ENCODE assay signal across 15 mouse cellular contexts in the genomic region with DNA sequence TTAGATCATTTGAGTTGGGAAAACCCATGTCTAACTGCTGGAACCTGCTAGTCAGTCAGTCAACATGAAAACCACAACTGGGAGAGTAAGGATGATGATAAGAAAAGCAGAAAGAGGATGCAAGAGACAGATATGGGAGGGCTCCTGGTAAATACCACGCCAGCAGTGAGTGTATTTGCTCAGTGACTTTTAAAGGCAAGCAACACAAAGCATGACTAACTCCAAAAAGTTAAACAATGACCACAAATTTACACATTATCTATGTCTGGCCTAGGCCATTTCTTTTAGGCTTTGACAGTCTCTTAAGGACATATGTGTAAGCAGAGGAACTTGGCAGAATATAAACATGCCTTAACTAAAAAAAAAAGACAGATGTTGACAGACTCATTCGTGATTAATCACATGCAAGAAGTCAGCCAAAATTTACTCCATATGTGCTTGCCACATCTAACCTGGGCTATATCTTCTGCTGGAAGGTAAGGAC. TPM values are rescaled to one million over a fixed set of nuclear protein-coding genes. Genes with fewer than 3 reads are reported as not detected.
DNase-seq lines count a peak whose midpoint lies in the region; ATAC-seq and TF ChIP-seq lines count a peak whose summit lies in the region.
"Had no signal": no experiment of that assay in that cellular context is flagged by ENCODE, and none has a peak within 500 bp of the region (broad histone marks: within the 10 kb centered on the region; RNA-seq: fewer than 3 reads in every experiment).

No protein-coding gene starts in this region.

- TF ChIP-seq EP300 in liver, postnatal 0 days (IDR thresholded peaks at IDR 0.05; ENCODE audit: low read depth): peak; percentile 97

- H3K27ac ChIP-seq in intestine, embryonic 16.5 days (ENCODE audit: low read length): no peak overlapping the region
- no peak overlapping the region for H3K27ac ChIP-seq in intestine, embryonic 15.5 days
- peak overlapping the region; percentile 88 for H3K27ac ChIP-seq in liver, postnatal 0 days (ENCODE audit: low read depth)
- H3K27ac ChIP-seq: forebrain, embryonic 15.5 days; macrophage had no signal

- no peak overlapping the region for H3K4me2 ChIP-seq in intestine, embryonic 16.5 days (ENCODE audit: low read depth, low read length)
- no peak overlapping the region for H3K4me2 ChIP-seq in intestine, embryonic 15.5 days (replicated peaks)
- H3K4me2 ChIP-seq in liver, postnatal 0 days (ENCODE audit: low read depth, low read length): peak overlapping the region; percentile 10; the same call in 1 of the 2 replicates
- H3K4me2 ChIP-seq: forebrain, embryonic 15.5 days had no signal

- H3K9me3 ChIP-seq in intestine, embryonic 16.5 days (ENCODE audit: control insufficient read depth, low read length): peaks cover 7% of the 10 kb centered on the region; the same call in 1 of the 2 replicates
- no peaks in the 10 kb centered on the region for H3K9me3 ChIP-seq in intestine, embryonic 15.5 days
- H3K9me3 ChIP-seq in erythroblast, embryonic 14.5 days (ENCODE audit: control insufficient read depth, low read length): peaks cover 17% of the 10 kb centered on the region
- peaks cover 9% of the 10 kb centered on the region; the same call in 1 of the 2 replicates for H3K9me3 ChIP-seq in liver, postnatal 0 days (ENCODE audit: low read length)

- H3K36me3 ChIP-seq in intestine, embryonic 16.5 days (ENCODE audit: control insufficient read depth, insufficient read depth, low read length): 0 out of 2 replicates have a peak, but pooled peaks cover 4% of the 10 kb centered on the region
- H3K36me3 ChIP-seq in intestine, embryonic 15.5 days: no peaks in the 10 kb centered on the region
- H3K36me3 ChIP-seq in erythroblast, embryonic 14.5 days (ENCODE audit: control insufficient read depth): peaks cover 7% of the 10 kb centered on the region
- H3K36me3 ChIP-seq in liver, postnatal 0 days (replicated peaks; ENCODE audit: insufficient read depth, low read length): no peaks in the 10 kb centered on the region
- H3K36me3 ChIP-seq: forebrain, embryonic 15.5 days had no signal

- no peak overlapping the region for H3K4me3 ChIP-seq in intestine, embryonic 16.5 days (ENCODE audit: low read length)
- H3K4me3 ChIP-seq in intestine, embryonic 15.5 days (replicated peaks): no peak overlapping the region
- peak overlapping the region; percentile 14 for H3K4me3 ChIP-seq in erythroblast, embryonic 14.5 days (replicated peaks)
- H3K4me3 ChIP-seq in liver, postnatal 0 days (ENCODE audit: low read depth, low read length): no peak overlapping the region
- H3K4me3 ChIP-seq: forebrain, embryonic 15.5 days had no signal

- no peaks in the 10 kb centered on the region for H3K4me1 ChIP-seq in intestine, embryonic 16.5 days (ENCODE audit: control insufficient read depth, insufficient read depth, low read length)
- H3K4me1 ChIP-seq in intestine, embryonic 15.5 days (replicated peaks): no peaks in the 10 kb centered on the region
- peaks cover 36% of the 10 kb centered on the region for H3K4me1 ChIP-seq in erythroblast, embryonic 14.5 days (ENCODE audit: control insufficient read depth)
- H3K4me1 ChIP-seq in liver, postnatal 0 days (ENCODE audit: insufficient read depth): peaks cover 3% of the 10 kb centered on the region; the same call in 1 of the 2 replicates
- H3K4me1 ChIP-seq: forebrain, embryonic 15.5 days had no signal

- peak; percentile 53; the same call in 1 of the 2 replicates for ATAC-seq in intestine, embryonic 16.5 days
- no peak; the same call in 1 of the 2 replicates for ATAC-seq in intestine, embryonic 15.5 days
- ATAC-seq in liver, postnatal 0 days: peak; percentile 97
- ATAC-seq: forebrain, embryonic 15.5 days; hindbrain, embryonic 16.5 days had no signal

- no peak for TF ChIP-seq CTCF in liver, postnatal 0 days (IDR thresholded peaks at IDR 0.05; ENCODE audit: low read depth)

- H3K9ac ChIP-seq in intestine, embryonic 16.5 days (ENCODE audit: low read depth, low read length): no peak overlapping the region
- no peak overlapping the region for H3K9ac ChIP-seq in intestine, embryonic 15.5 days
- H3K9ac ChIP-seq in liver, postnatal 0 days (replicated peaks): no peak overlapping the region
- H3K9ac ChIP-seq: forebrain, embryonic 15.5 days had no signal

- 42% methylated on average over 2 of the region's 2 CpGs for WGBS in intestine, embryonic 16.5 days
- WGBS in intestine, embryonic 15.5 days: 32% methylated on average over 2 of the region's 2 CpGs
- WGBS in liver, postnatal 0 days (ENCODE audit: insufficient replicate concordance): 35% methylated on average over 2 of the region's 2 CpGs

- H3K27me3 ChIP-seq in intestine, embryonic 16.5 days (replicated peaks; ENCODE audit: control insufficient read depth, insufficient read depth, low read length): no peaks in the 10 kb centered on the region
- H3K27me3 ChIP-seq in intestine, embryonic 15.5 days (replicated peaks): no peaks in the 10 kb centered on the region
- no peaks in the 10 kb centered on the region for H3K27me3 ChIP-seq in erythroblast, embryonic 14.5 days (ENCODE audit: control insufficient read depth)
- no peaks in the 10 kb centered on the region for H3K27me3 ChIP-seq in liver, postnatal 0 days (ENCODE audit: insufficient read depth, low read length)
- H3K27me3 ChIP-seq: forebrain, embryonic 15.5 days had no signal

- peak; percentile 79 for DNase-seq in NIH3T3 (ENCODE audit: low read depth)
- no peak for DNase-seq in liver, postnatal 0 days
- no peak for DNase-seq in layer of hippocampus, adult 11-12 months (ENCODE audit: low spot score)
- DNase-seq in urinary bladder, postnatal 4 days (ENCODE audit: low spot score in 2 of 2): no peak
- DNase-seq in lung, postnatal 36 days: no peak
- DNase-seq: adrenal gland, postnatal 25 days; cerebellum, postnatal 36 days; midbrain, embryonic 14.5 days; thymus, adult 2 months had no signal

RNA-seq across cellular contexts. Expression of gene Resf1, which starts 30.9 kb away (rescaled TPM):
- polyA plus RNA-seq in intestine, embryonic 16.5 days (2015; fragmentation: Nextera tagmentation; extraction: Ambion mirVana): 26.8 and 30.5 TPM in 2 replicates
- 33.9 and 39.5 TPM in 2 replicates for polyA plus RNA-seq in intestine, embryonic 15.5 days (2015; fragmentation: Nextera tagmentation; extraction: Ambion mirVana)
- 0.14 and 0.28 TPM in 2 replicates for polyA plus RNA-seq in erythroblast, embryonic 14.5 days (2012)
- polyA plus RNA-seq in liver, postnatal 0 days (2015; fragmentation: Nextera tagmentation; extraction: Ambion mirVana): 16.0 and 22.3 TPM in 2 replicates

Comparison
In these comparisons a context has a peak if more than half of its experiments do, and no peak if none do; other contexts are left out.
1. RNA of gene Resf1, which starts 30.9 kb away (polyA plus RNA-seq): 33.9 to 39.5 TPM in intestine, embryonic 15.5 days, 26.8 to 30.5 TPM in intestine, embryonic 16.5 days and 16.0 to 22.3 TPM in liver, postnatal 0 days; 0.14 to 0.28 TPM in erythroblast, embryonic 14.5 days; every median in the first group is over 10 times any median in the second.